Mouse (Mus musculus) induced T-regulatory cell, adult 2 months (primary cell): ENCODE measurements around the gene Mfap2.

Experiments
- DNase-seq: peaks from one replicate; pipeline ENCODE4 v3.0.0-alpha.2; 2012; ENCODE audit warnings: low read depth

Mfap2 gene

GRCm38 (mm10) chr4:141030541-141031206, 20.5 kb downstream of the Mfap2 start:
- no peak for DNase-seq

- peak; percentile 87 for DNase-seq
Measured at GRCm38 (mm10) chr4:141031733-141032132, 21.5 kb downstream of the Mfap2 start.

- no peak for DNase-seq
Measured at GRCm38 (mm10) chr4:141033606-141034549, 23.7 kb downstream of the Mfap2 start.

- DNase-seq: no peak
Measured at GRCm38 (mm10) chr4:141041117-141041516, 30.9 kb downstream of the Mfap2 start.

- DNase-seq: peak; percentile 67
Measured at GRCm38 (mm10) chr4:141044816-141045215, 34.6 kb downstream of the Mfap2 start.

DNA sequence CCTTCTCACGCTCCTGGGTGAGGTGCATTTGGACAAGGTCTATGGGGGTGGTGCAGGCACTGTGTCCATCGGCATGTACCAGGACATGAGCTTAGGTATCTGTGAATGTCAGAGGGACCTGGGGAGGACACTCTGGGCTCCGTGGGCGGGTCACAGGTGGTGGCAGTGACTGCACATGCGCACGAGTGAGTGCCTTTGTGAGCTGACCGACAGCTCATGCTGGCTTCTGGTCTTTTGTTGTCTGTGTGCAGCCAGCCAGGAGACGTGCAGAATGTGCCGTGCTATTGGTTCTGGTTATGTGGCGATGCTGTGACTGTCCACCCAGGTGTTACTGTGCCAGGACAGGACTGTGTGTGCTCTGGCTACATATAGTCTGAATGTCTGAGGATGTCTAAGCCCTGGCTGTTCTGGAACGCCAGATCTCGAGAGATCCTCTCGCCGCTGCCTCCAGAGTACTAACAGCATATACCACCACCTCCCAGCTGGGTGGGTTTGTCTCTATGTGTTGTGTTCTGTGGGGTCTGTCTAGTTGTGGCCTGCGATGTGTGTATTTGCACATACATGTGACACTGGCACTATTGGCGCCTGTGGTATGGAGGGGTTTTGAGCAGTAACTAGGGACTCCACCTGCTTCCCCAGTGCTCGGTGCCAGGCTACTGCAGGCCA, 38.7 kb downstream of the Mfap2 start:
- no peak for DNase-seq

GRCm38 (mm10) chr4:141049476-141049835, 39.2 kb downstream of the Mfap2 start:
- DNase-seq: no peak

GRCm38 (mm10) chr4:141052442-141052841, 42.2 kb downstream of the Mfap2 start:
- no peak for DNase-seq

DNA sequence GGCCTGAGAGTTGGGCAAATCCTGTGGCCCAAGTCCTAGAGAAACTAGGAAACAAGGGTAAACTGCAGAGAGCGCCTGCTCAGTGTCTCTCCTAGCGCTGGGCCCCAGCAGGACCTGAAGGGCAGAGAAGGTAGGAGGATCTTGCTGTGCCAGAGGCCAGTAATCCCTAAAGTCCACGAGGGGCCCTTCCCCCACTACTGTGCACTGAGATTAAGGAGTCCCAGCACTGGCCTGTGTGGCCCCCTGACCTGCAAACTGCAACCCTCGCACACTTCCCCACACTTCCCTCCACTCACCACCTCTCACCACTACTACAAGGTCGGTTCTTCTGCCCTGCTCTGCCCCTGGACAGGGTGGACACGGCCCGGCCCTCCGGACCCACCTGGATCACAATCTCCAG, 42.9 kb downstream of the Mfap2 start:
- no peak for DNase-seq

DNA sequence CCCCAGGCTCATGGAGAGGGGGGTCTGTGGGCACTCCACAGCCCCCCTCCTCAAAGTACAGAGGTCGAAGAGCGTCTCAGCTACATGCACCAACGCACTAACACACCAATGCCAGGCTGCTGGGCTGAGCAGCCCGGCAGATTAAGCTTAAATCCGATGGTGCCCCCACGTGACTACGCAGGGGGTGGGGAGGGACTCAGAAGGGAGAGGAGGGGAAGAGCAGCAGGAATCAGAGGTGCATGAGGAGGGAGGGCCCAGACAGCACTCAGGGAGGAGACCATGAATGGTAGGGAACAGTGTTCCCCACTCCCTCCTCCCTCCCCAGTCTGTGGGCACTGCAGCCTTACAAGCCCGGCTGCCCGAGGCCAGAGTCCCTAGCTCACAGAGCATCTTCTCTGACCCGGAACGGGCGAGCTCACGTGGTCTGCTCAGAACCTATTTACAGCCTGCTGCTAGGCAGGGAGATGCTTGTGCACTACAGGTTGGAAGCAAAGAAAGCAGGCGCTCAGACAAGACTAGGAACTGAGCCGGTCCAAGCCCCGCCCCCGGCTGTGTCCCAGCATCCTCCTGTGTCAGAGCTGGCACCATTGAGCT, 43.4 kb downstream of the Mfap2 start:
- DNase-seq: no peak

DNA sequence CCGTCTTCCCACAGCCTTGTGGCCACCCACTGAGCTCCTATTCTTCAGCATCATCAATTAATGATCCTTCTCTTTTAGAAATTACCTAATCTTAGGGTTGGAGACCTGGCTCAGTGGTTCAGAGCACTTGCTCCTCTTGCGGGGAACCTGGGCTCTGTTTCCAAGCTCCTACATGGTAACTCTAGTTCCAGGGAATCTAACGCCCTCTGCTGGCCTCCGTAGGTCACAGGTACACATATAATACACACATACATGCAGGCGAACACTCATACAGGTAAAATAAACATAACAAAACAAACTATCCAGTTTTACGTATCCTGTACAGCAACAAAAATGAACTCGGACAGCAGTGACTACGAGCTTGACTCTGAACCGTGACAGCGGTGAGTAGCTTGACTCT, 46.8 kb downstream of the Mfap2 start:
- DNase-seq: no peak

DNA sequence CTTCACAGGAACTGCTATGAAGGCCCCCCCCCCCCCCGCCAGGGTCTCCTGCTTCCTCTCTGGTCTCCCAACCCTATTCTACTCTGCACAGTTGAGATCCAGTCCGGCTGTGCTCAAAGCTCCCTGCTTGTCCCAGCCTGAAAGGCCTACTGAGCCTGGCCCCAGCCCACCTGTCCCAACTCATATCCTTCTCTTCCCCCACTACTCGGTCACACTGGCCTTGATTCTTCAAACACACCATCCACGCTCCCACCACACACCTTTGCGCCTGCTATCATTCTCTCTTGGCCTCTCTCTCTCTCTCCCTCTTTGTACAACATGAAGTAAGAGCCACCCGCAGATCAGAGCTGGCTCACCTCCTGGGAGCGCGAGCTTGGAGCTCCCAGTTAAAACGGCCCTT, 48.6 kb downstream of the Mfap2 start:
- no peak for DNase-seq

- DNase-seq: no peak
Measured at GRCm38 (mm10) chr4:141059616-141060425, 49.6 kb downstream of the Mfap2 start.

- peak; percentile 100 for DNase-seq
Measured at GRCm38 (mm10) chr4:141060426-141061301, 50.4 kb downstream of the Mfap2 start, which contains the start of gene Crocc. Gene Crocc (minus strand): TSS chr4:141060550.

- DNase-seq: no peak
Measured at GRCm38 (mm10) chr4:141064104-141064659, 54.0 kb downstream of the Mfap2 start.

GRCm38 (mm10) chr4:141065123-141065522, 54.9 kb downstream of the Mfap2 start:
- peak; percentile 93 for DNase-seq
